Mouse (Mus musculus): ENCODE measurements around the gene Rora.

Gene Rora

GRCm38 (mm10) chr9:69160818-69161217 lies 507.2 kb downstream of the Rora start:
- DNase-seq, result no peak

GRCm38 (mm10) chr9:69164653-69165052 lies 511.1 kb downstream of the Rora start:
- DNase-seq, result no peak

- DNase-seq, result no peak
These were observed 511.7 kb downstream of the Rora start for GRCm38 (mm10) chr9:69165096-69165836.

GRCm38 (mm10) chr9:69174061-69174460 lies 520.5 kb downstream of the Rora start:
- DNase-seq, result no peak

GRCm38 (mm10) chr9:69174527-69175116 lies 521.0 kb downstream of the Rora start:
- no peak for DNase-seq

- DNase-seq, result no peak
These were observed 523.4 kb downstream of the Rora start for GRCm38 (mm10) chr9:69176988-69177387.

- peak; percentile 19 to 27 for DNase-seq
These were observed 525.6 kb downstream of the Rora start for GRCm38 (mm10) chr9:69179224-69179623.

- peak; percentile 16 to 34 for DNase-seq
These were observed 527.4 kb downstream of the Rora start for GRCm38 (mm10) chr9:69180961-69181360.

GRCm38 (mm10) chr9:69181411-69181810 lies 527.8 kb downstream of the Rora start:
- DNase-seq, result no peak

- DNase-seq, result no peak
These were observed 530.3 kb downstream of the Rora start for GRCm38 (mm10) chr9:69183888-69184287.

- no peak for DNase-seq
These were observed 537.1 kb downstream of the Rora start for GRCm38 (mm10) chr9:69190726-69191125.

GRCm38 (mm10) chr9:69192446-69192845 lies 538.9 kb downstream of the Rora start:
- no peak for DNase-seq

GRCm38 (mm10) chr9:69194638-69195605 lies 541.3 kb downstream of the Rora start:
- peak; percentile 52 to 58 for DNase-seq

GRCm38 (mm10) chr9:69213796-69214195 lies 560.2 kb downstream of the Rora start:
- DNase-seq, result peak; percentile 57 to 59

GRCm38 (mm10) chr9:69224841-69225240 lies 571.3 kb downstream of the Rora start:
- no peak for DNase-seq

GRCm38 (mm10) chr9:69226424-69226823 lies 572.8 kb downstream of the Rora start:
- no peak for DNase-seq

- DNase-seq, result peak in 1 of 2 experiments; percentile 18
These were observed 574.2 kb downstream of the Rora start for GRCm38 (mm10) chr9:69227806-69228205.

- no peak for DNase-seq
These were observed 576.3 kb downstream of the Rora start for GRCm38 (mm10) chr9:69229935-69230334.

GRCm38 (mm10) chr9:69234526-69234925 lies 580.9 kb downstream of the Rora start:
- no peak for DNase-seq

- no peak for DNase-seq
These were observed 583.7 kb downstream of the Rora start for GRCm38 (mm10) chr9:69237316-69237715.

- no peak for DNase-seq
These were observed 589.0 kb downstream of the Rora start for GRCm38 (mm10) chr9:69242538-69242937.

- peak; percentile 28 to 33 for DNase-seq
These were observed 590.0 kb downstream of the Rora start for GRCm38 (mm10) chr9:69243626-69244025.

GRCm38 (mm10) chr9:69246225-69246624 lies 592.6 kb downstream of the Rora start:
- peak; percentile 13 to 18 for DNase-seq

All from cerebellum, postnatal 10 days (tissue).